Comparison of ENCODE assay signal across 19 mouse cellular contexts in genomic region chr13:59887306-59887705, GRCm38 (mm10).
A peak's percentile ranks its signal among the peaks of the same experiment; 100 is the strongest.
DNase-seq lines count a peak whose midpoint lies in the region; ATAC-seq and TF ChIP-seq lines count a peak whose summit lies in the region.
"Had no signal": no experiment of that assay in that cellular context is flagged by ENCODE, and none has a peak within 500 bp of the region (broad histone marks: within the 10 kb centered on the region; RNA-seq: fewer than 3 reads in every experiment).

No protein-coding gene starts in this region.

- no peak overlapping the region for H3K9ac ChIP-seq in embryonic facial prominence, embryonic 13.5 days
- H3K9ac ChIP-seq in intestine, postnatal 0 days (ENCODE audit: low read depth, low read length): no peak overlapping the region
- H3K9ac ChIP-seq: embryonic facial prominence, embryonic 12.5 days; forebrain, embryonic 13.5 days had no signal

- H3K27me3 ChIP-seq in embryonic facial prominence, embryonic 13.5 days: no peaks in the 10 kb centered on the region
- no peaks in the 10 kb centered on the region for H3K27me3 ChIP-seq in intestine, postnatal 0 days (replicated peaks; ENCODE audit: control insufficient read depth, insufficient read depth, low read length)
- H3K27me3 ChIP-seq: embryonic facial prominence, embryonic 12.5 days; forebrain, embryonic 13.5 days had no signal

- WGBS in embryonic facial prominence, embryonic 13.5 days: 46% methylated on average over 4 of the region's 4 CpGs
- 89% methylated on average over 4 of the region's 4 CpGs for WGBS in intestine, postnatal 0 days

- no peak overlapping the region for H3K4me3 ChIP-seq in embryonic facial prominence, embryonic 13.5 days
- H3K4me3 ChIP-seq in intestine, postnatal 0 days (ENCODE audit: low read depth, low read length): no peak overlapping the region
- H3K4me3 ChIP-seq: embryonic facial prominence, embryonic 12.5 days; forebrain, embryonic 13.5 days; heart, adult 2 months had no signal

- no peak overlapping the region for H3K4me2 ChIP-seq in embryonic facial prominence, embryonic 13.5 days
- H3K4me2 ChIP-seq in intestine, postnatal 0 days (replicated peaks; ENCODE audit: low read depth): no peak overlapping the region
- H3K4me2 ChIP-seq: embryonic facial prominence, embryonic 12.5 days; forebrain, embryonic 13.5 days; liver, embryonic 11.5 days had no signal

- H3K36me3 ChIP-seq in embryonic facial prominence, embryonic 13.5 days: no peaks in the 10 kb centered on the region
- no peaks in the 10 kb centered on the region for H3K36me3 ChIP-seq in intestine, postnatal 0 days (ENCODE audit: control insufficient read depth, insufficient read depth)
- H3K36me3 ChIP-seq: embryonic facial prominence, embryonic 12.5 days had no signal

- no peak for ATAC-seq in embryonic facial prominence, embryonic 13.5 days (ENCODE audit: insufficient number of reproducible peaks, insufficient read depth, low FRiP score, low TSS enrichment, low read depth)
- no peak for ATAC-seq in intestine, postnatal 0 days
- ATAC-seq: activated CD4-positive, CD25-positive, alpha-beta regulatory T cell, adult 4 months; forebrain, embryonic 13.5 days had no signal

- peak overlapping the region; percentile 69 for H3K27ac ChIP-seq in embryonic facial prominence, embryonic 13.5 days
- no peak overlapping the region for H3K27ac ChIP-seq in intestine, postnatal 0 days (ENCODE audit: low read depth, low read length)
- H3K27ac ChIP-seq: forebrain, embryonic 13.5 days; heart, adult 2 months had no signal

- no peak for TF ChIP-seq CTCF in intestine, postnatal 0 days (IDR thresholded peaks at IDR 0.05; ENCODE audit: low read depth)

- peak; percentile 21 to 22 for DNase-seq in frontal cortex, postnatal 36 days (ENCODE audit: low spot score in 2 of 2)
- DNase-seq in frontal cortex, postnatal 14 days (ENCODE audit: low spot score in 2 of 2): no peak
- peak; percentile 22 for DNase-seq in right cerebral cortex, postnatal 25 days
- no peak for DNase-seq in right cerebral cortex, postnatal 10 days (ENCODE audit: low spot score in 2 of 2)
- DNase-seq in ovary, postnatal 14 days (ENCODE audit: low spot score): no peak
- no peak for DNase-seq in urinary bladder, postnatal 14 days (ENCODE audit: low spot score)
- DNase-seq: cerebellum, adult 8-10 months; gastrocnemius, postnatal 14 days; heart, adult 2 months; kidney, adult 8-10 months; lung, adult 2 months; lung, postnatal 36 days; thymus, adult 2 months had no signal

- H3K4me1 ChIP-seq in embryonic facial prominence, embryonic 13.5 days: peaks cover 24% of the 10 kb centered on the region
- H3K4me1 ChIP-seq in intestine, postnatal 0 days (replicated peaks; ENCODE audit: control insufficient read depth, insufficient read depth, low read length): no peaks in the 10 kb centered on the region

- 0 out of 2 replicates have a peak, but pooled peaks cover 6% of the 10 kb centered on the region for H3K9me3 ChIP-seq in embryonic facial prominence, embryonic 13.5 days
- H3K9me3 ChIP-seq in intestine, postnatal 0 days (ENCODE audit: control insufficient read depth): no peaks in the 10 kb centered on the region

Comparison
In these comparisons a context has a peak if more than half of its experiments do, and no peak if none do; other contexts are left out.
1. DNase-seq: peak in frontal cortex, postnatal 36 days (2 of 2) and right cerebral cortex, postnatal 25 days (single experiment); none in frontal cortex, postnatal 14 days (0 of 2), right cerebral cortex, postnatal 10 days (0 of 2), ovary, postnatal 14 days (single experiment) and urinary bladder, postnatal 14 days (single experiment).